In genomic region chr1:143130257-143130656, GRCm38 (mm10) we compare ENCODE assay signal across 20 mouse cellular contexts.
"Had no signal": no experiment of that assay in that cellular context is flagged by ENCODE, and none has a peak within 500 bp of the region (broad histone marks: within the 10 kb centered on the region; RNA-seq: fewer than 3 reads in every experiment).

No protein-coding gene starts in this region.

- H3K9me3 ChIP-seq: liver, embryonic 13.5 days; lung, embryonic 15.5 days; midbrain, embryonic 12.5 days; neural tube, embryonic 13.5 days had no signal

- H3K36me3 ChIP-seq: limb, embryonic 12.5 days; liver, embryonic 13.5 days; lung, embryonic 15.5 days; midbrain, embryonic 12.5 days; neural tube, embryonic 13.5 days had no signal

- H3K27ac ChIP-seq: kidney, postnatal 0 days; limb, embryonic 12.5 days; liver, embryonic 13.5 days; lung, embryonic 15.5 days; midbrain, embryonic 12.5 days; neural tube, embryonic 13.5 days; stomach, postnatal 0 days had no signal

- DNase-seq: kidney, adult 8-10 months; kidney, postnatal 36 days; layer of hippocampus, adult 9-11 months; layer of hippocampus, postnatal 36 days; liver; liver, embryonic 13.5 days; liver, postnatal 0 days; lung, postnatal 14 days; retina, postnatal 1 day; thymus, adult 18-20 months; thymus, postnatal 14 days had no signal

- H3K4me1 ChIP-seq: limb, embryonic 12.5 days; liver, embryonic 13.5 days; lung, embryonic 15.5 days; midbrain, embryonic 12.5 days; neural tube, embryonic 13.5 days had no signal

- ATAC-seq: inflammation-experienced regulatory T-cells, adult 6 months; intestine, postnatal 0 days; liver, postnatal 0 days; midbrain, embryonic 16.5 days had no signal

- H3K4me2 ChIP-seq: limb, embryonic 12.5 days; liver, embryonic 13.5 days; lung, embryonic 15.5 days; midbrain, embryonic 12.5 days; neural tube, embryonic 13.5 days had no signal

- H3K9ac ChIP-seq: limb, embryonic 12.5 days; liver, embryonic 13.5 days; liver, postnatal 0 days; lung, embryonic 15.5 days; midbrain, embryonic 12.5 days; neural tube, embryonic 13.5 days had no signal

- H3K4me3 ChIP-seq: limb, embryonic 12.5 days; liver, embryonic 13.5 days; lung, embryonic 15.5 days; midbrain, embryonic 12.5 days; neural tube, embryonic 13.5 days had no signal

- H3K27me3 ChIP-seq: limb, embryonic 12.5 days; liver, embryonic 13.5 days; lung, embryonic 15.5 days; midbrain, embryonic 12.5 days; neural tube, embryonic 13.5 days had no signal
